Mouse (Mus musculus) embryo, embryonic 11.5 days (tissue): ENCODE measurements around the gene Hnrnpa0.
A peak's percentile ranks its signal among the peaks of the same experiment; 100 is the strongest.
"Not testable (repeated sequence)": the region's sequence is repeated elsewhere in the genome, so short reads cannot be mapped to it uniquely, and the experiment has no call there.

Source experiments
- DNase-seq: peaks from one replicate; pipeline ENCODE4 v3.0.0-alpha.2; 2012; ENCODE audit warnings: low read depth, low spot score

Hnrnpa0 gene

GRCm38 (mm10) chr13:58128396-58128767, at the start of gene Hnrnpa0:
Gene Hnrnpa0 (minus strand): TSS chr13:58128556.
- peak; percentile 93 for DNase-seq

GRCm38 (mm10) chr13:58177511-58178208, 49.3 kb upstream of the Hnrnpa0 start:
- no peak for DNase-seq

- DNase-seq: no peak
These were observed 47.7 kb upstream of the Hnrnpa0 start for GRCm38 (mm10) chr13:58176105-58176504.

GRCm38 (mm10) chr13:58168119-58168518, 39.8 kb upstream of the Hnrnpa0 start:
- no peak for DNase-seq

- no peak for DNase-seq
These were observed 35.0 kb upstream of the Hnrnpa0 start for GRCm38 (mm10) chr13:58163343-58163742.

GRCm38 (mm10) chr13:58160761-58161160, 32.4 kb upstream of the Hnrnpa0 start:
- no peak for DNase-seq

- DNase-seq: peak; percentile 85
These were observed 29.9 kb upstream of the Hnrnpa0 start for GRCm38 (mm10) chr13:58158099-58158912.

GRCm38 (mm10) chr13:58157447-58158098, 29.2 kb upstream of the Hnrnpa0 start, which contains the start of gene Idnk:
Gene Idnk (plus strand): TSS chr13:58157649.
- peak; percentile 83 for DNase-seq

- no peak for DNase-seq
These were observed 28.7 kb upstream of the Hnrnpa0 start for GRCm38 (mm10) chr13:58157036-58157435.

GRCm38 (mm10) chr13:58156031-58156430, 27.7 kb upstream of the Hnrnpa0 start:
- DNase-seq: no peak

GRCm38 (mm10) chr13:58150442-58150841, 22.1 kb upstream of the Hnrnpa0 start:
- DNase-seq: no peak

- no peak for DNase-seq
These were observed 21.3 kb upstream of the Hnrnpa0 start for GRCm38 (mm10) chr13:58149629-58150028.

GRCm38 (mm10) chr13:58149033-58149558, 20.7 kb upstream of the Hnrnpa0 start:
- no peak for DNase-seq

- peak; percentile 67 for DNase-seq
These were observed 20.0 kb upstream of the Hnrnpa0 start for GRCm38 (mm10) chr13:58148256-58148831.

- no peak for DNase-seq
These were observed 19.4 kb upstream of the Hnrnpa0 start for GRCm38 (mm10) chr13:58147760-58148159.

- not testable (repeated sequence) for DNase-seq
These were observed 18.2 kb upstream of the Hnrnpa0 start for GRCm38 (mm10) chr13:58146603-58147002.

GRCm38 (mm10) chr13:58131692-58132091, 3.3 kb upstream of the Hnrnpa0 start:
- no peak for DNase-seq

GRCm38 (mm10) chr13:58129687-58130246, 1.4 kb upstream of the Hnrnpa0 start:
- DNase-seq: no peak

GRCm38 (mm10) chr13:58128768-58129671, 664 bp upstream of the Hnrnpa0 start:
- DNase-seq: peak; percentile 89

GRCm38 (mm10) chr13:58127766-58128361, 492 bp downstream of the Hnrnpa0 start:
- DNase-seq: no peak
